Mouse (Mus musculus): ENCODE results near the gene Mapkapk5. TPM values are rescaled to one million over a fixed set of nuclear protein-coding genes. Genes with fewer than 3 reads are reported as not detected.

The Mapkapk5 gene
- total RNA-seq (2023): 100 to 1,000 TPM; 100 to 112 TPM

DNA sequence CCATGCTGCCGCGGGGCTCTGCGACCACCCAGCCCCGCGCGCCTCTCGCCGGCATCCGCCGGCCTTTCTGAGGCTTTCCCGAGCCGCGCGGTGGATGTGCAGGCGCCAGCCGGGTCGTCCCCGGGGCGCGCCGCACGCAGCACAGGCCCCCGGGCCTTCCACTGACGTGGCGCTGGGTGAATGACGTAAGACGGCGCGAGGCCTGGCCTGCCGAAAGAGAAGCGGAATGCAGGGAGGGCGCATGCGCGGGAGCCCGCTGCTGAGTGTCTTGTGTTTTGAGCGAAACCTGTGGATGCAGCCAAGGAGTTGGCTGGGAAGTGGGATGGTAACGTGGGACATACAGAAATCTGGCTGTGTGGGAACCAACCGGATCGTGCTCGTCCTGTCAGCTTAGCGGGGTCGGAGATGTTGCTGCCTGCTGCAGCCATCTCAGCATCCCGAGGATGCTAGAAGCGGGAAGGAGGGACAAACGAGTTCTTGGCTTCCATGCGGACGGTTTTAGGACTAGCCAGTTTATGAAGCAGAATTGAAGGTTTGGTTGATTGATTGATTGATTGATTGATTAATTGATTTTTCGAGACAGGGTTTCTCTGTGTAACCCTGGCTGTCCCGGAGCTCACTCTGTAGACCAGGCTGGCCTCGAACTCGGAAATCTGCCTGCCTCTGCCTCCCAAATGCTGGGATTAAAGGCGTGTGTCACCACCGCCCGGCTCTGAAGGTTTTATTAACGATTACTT, at the start of gene Mapkapk5:
TSS of gene Mapkapk5 (minus strand) at position 113 of the 737 bp plus-strand sequence.

DNA sequence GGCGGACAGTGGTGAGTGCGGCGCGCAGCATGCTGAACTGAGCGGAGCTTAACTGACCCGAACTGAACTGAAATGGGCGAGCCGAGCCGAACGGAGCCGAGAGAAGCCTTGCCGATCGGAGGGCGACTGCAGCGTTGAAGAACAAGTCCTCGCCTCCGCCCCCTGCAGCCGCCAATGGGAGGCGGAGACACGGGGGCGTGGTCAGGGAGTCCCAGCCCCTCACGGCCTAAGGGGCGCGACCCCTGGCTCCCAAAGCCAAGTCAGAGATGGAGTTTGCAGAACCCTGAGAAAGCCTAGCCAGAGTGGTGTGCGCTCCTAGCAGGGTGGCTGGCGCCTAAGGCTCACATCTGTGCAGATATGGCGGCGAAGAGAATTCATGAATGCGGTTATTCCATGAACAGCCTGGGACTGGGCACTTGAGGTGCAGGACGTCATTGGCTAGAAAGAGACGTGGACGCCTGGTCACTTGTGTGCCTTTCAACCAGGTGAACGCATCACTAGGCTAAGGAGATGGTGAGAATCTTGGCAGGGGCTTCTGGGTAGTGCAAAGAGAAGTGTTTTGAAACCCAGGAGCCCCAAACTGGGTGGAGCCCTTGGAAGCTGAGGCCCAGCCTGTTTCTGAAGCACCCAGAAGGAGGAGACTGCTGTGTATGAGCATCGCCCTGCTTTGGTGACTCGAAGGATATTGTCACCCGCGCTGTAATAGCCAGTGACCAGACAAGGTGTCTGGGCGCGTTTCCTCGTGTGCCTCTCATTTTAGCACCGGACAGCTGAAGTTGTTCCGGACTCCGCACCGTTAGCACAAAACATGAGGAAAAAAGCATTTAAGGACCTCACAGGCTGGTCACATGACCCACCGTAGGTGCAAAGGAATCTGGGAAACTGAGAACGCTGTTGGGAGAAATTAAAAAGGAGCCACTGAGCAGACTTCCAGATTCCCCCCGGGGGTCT, 48.0 kb upstream of the Mapkapk5 start, which contains the start of gene Aldh2:
TSS of gene Aldh2 (minus strand) at position 374 of the 951 bp plus-strand sequence.

DNA sequence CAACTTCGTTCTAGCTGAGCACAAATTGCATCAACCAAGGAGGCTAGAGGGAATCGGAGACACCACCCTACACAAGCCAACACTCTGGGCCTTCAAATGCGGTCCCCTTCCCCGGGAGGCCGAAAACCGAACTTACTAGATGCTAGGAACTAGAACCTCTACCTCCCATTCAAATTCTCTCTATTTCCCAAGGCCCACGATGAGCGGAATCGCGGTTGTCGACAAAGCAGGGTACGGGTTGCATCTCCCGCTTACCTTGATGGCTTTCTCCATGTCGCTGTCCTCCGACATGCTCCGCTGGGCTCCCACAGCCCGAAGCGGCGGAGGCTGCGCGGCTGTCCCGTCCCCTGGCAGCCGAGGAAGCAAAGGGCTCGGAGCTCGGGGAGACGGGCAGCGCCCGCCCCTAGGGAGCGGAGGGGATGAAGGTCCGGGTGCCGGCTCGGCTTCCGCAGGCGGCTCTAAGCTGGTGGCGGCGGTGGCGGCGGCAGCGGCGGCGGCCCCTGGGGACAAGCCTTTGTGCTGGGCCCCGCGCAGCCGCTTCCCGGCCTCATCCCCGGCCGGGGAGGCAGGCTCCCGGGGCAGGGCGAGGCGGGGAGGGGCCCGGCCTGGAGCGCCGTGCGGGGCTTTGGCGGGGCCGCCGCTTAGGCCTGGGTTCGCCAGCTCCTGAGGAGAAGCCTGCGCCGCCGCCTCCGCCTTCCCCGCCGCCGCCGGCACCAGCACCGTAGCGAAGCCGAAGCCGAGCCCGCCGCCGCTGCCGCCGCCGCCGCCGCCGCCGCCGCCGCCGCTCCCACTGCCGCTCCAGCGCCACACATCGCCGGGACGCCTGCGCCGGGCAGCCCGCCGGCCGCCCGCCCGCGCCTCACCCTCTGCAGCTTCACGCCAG, 554 bp downstream of the Mapkapk5 start, which contains the start of the genes Adam1a and Gm42878:
TSS of gene Adam1a (minus strand) at position 573 of the 883 bp plus-strand sequence.
TSS of gene Gm42878 (minus strand) at position 573 of the 883 bp plus-strand sequence.

DNA sequence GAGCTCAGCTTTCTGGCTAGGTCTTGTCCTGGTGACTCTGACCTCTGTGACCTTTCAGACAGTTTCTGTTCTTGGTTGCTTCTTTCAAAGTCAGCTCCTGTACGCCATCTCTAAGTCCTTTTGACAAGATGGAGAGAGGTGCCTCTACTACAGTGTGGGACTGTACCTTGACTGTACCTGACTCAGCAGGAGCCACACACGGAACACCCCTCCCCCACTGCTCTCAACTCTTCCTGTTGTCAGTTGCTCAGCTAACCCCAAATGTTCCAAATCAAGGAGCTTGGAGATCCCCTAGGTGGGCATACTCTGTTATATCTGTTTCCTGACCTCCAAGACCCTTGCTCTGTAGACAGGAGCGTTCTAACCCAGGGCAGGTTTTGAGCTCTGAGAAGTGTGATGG, 42.5 kb downstream of the Mapkapk5 start, which contains the start of gene Adam1b:
TSS of gene Adam1b (minus strand) at position 205 of the 400 bp plus-strand sequence.

Other genes with a start within 250 kb of the Mapkapk5 start
- 10 to 100 TPM; 64.9 to 87.5 TPM for gene Trafd1, start 160.3 kb downstream of the Mapkapk5 start, total RNA-seq (2023)
- 10 to 100 TPM; 38.9 to 41.2 TPM for gene Naa25, start 148.0 kb downstream of the Mapkapk5 start, total RNA-seq (2023)
- gene Tmem116, start 94.0 kb downstream of the Mapkapk5 start, total RNA-seq (2023): 1 to 10 TPM in 1 of 2 experiments, under 1 TPM in 1; 0.58 to 1.0 TPM
- 100 to 1,000 TPM; 193 to 209 TPM for gene Erp29, start 93.4 kb downstream of the Mapkapk5 start, total RNA-seq (2023)
- gene Adam1b, start 42.5 kb downstream of the Mapkapk5 start, total RNA-seq (2023): not detected
- 1 to 10 TPM; 7.4 to 8.5 TPM for gene Adam1a, start 423 bp downstream of the Mapkapk5 start, total RNA-seq (2023)
- not detected for gene Gm42878, start 423 bp downstream of the Mapkapk5 start, total RNA-seq (2023)
- gene Aldh2, start 47.9 kb upstream of the Mapkapk5 start, total RNA-seq (2023): 100 to 1,000 TPM; 342 to 400 TPM
- 10 to 100 TPM; 10.0 to 12.3 TPM for gene Acad12, start 73.0 kb upstream of the Mapkapk5 start, total RNA-seq (2023)
- 10 to 100 TPM in 1 of 2 experiments, 1 to 10 TPM in 1; 9.8 to 11.0 TPM for gene Acad10, start 114.6 kb upstream of the Mapkapk5 start, total RNA-seq (2023)
- 10 to 100 TPM; 96.3 to 97.6 TPM for gene Brap, start 114.7 kb upstream of the Mapkapk5 start, total RNA-seq (2023)
- 10 to 100 TPM; 93.0 to 98.2 TPM for gene Atxn2, start 165.4 kb upstream of the Mapkapk5 start, total RNA-seq (2023)